Mouse (Mus musculus): ENCODE data around the gene Tbcd.

Gene Tbcd

GRCm38 (mm10) chr11:121601422-121601821, 149.7 kb downstream of the Tbcd start:
- DNase-seq = no peak

- no peak for DNase-seq
Measured at GRCm38 (mm10) chr11:121605604-121606003, 153.9 kb downstream of the Tbcd start.

GRCm38 (mm10) chr11:121610976-121611375, 159.2 kb downstream of the Tbcd start:
- no peak for DNase-seq

- no peak for DNase-seq
Measured at GRCm38 (mm10) chr11:121615961-121616485, 164.3 kb downstream of the Tbcd start.

GRCm38 (mm10) chr11:121616501-121616900, 164.8 kb downstream of the Tbcd start:
- no peak for DNase-seq

GRCm38 (mm10) chr11:121617371-121617770, 165.6 kb downstream of the Tbcd start:
- peak in 1 of 2 experiments; percentile 17 for DNase-seq

- no peak for DNase-seq
Measured at GRCm38 (mm10) chr11:121625007-121625406, 173.3 kb downstream of the Tbcd start.

GRCm38 (mm10) chr11:121627521-121627920, 175.8 kb downstream of the Tbcd start:
- DNase-seq = no peak

- DNase-seq = no peak
Measured at GRCm38 (mm10) chr11:121629529-121629928, 177.8 kb downstream of the Tbcd start.

GRCm38 (mm10) chr11:121630406-121630805, 178.7 kb downstream of the Tbcd start:
- peak in 1 of 2 experiments; percentile 30 for DNase-seq

GRCm38 (mm10) chr11:121631410-121631809, 179.7 kb downstream of the Tbcd start:
- DNase-seq = peak in 1 of 2 experiments; percentile 38

GRCm38 (mm10) chr11:121636646-121637045, 184.9 kb downstream of the Tbcd start:
- no peak for DNase-seq

- DNase-seq = peak; percentile 73 to 77
Measured at GRCm38 (mm10) chr11:121641501-121642145, 189.9 kb downstream of the Tbcd start.

GRCm38 (mm10) chr11:121645394-121645793, 193.6 kb downstream of the Tbcd start:
- no peak for DNase-seq

- DNase-seq = no peak
Measured at GRCm38 (mm10) chr11:121647321-121647720, 195.6 kb downstream of the Tbcd start.

- no peak for DNase-seq
Measured at GRCm38 (mm10) chr11:121648166-121648565, 196.4 kb downstream of the Tbcd start.

GRCm38 (mm10) chr11:121649900-121650299, 198.2 kb downstream of the Tbcd start:
- peak; percentile 26 to 56 for DNase-seq

GRCm38 (mm10) chr11:121650668-121651067, 198.9 kb downstream of the Tbcd start:
- DNase-seq = no peak

- DNase-seq = no peak
Measured at GRCm38 (mm10) chr11:121651556-121651955, 199.8 kb downstream of the Tbcd start.

GRCm38 (mm10) chr11:121651983-121652382, 200.2 kb downstream of the Tbcd start:
- DNase-seq = no peak

GRCm38 (mm10) chr11:121652547-121653305, 201.0 kb downstream of the Tbcd start:
- DNase-seq = peak; percentile 48 to 78

- DNase-seq = no peak
Measured at GRCm38 (mm10) chr11:121653631-121654030, 201.9 kb downstream of the Tbcd start.

GRCm38 (mm10) chr11:121654406-121654945, 202.7 kb downstream of the Tbcd start:
- DNase-seq = no peak
